Mouse (Mus musculus) bone marrow, adult 2 months (tissue): ENCODE results near the gene Lrrc8e. TPM values are rescaled to one million over a fixed set of nuclear protein-coding genes. Genes with fewer than 3 reads are reported as not detected.

ENCODE experiments used
- H3K27ac ChIP-seq: fragments of 200-500 bp; 2 replicates; pipeline ENCODE4 v1.5.1; 2012; ENCODE audit warnings: low read depth, mild to moderate bottlenecking, control low read depth, inconsistent platforms, low read length; ENCODE audit not compliant: control insufficient read depth, poor library complexity, insufficient read depth
- H3K4me1 ChIP-seq: fragments of 200-500 bp; 2 replicates; pipeline ENCODE4 v1.6.1; 2011; ENCODE audit warnings: low read length; ENCODE audit not compliant: control insufficient read depth, insufficient read depth
- H3K4me3 ChIP-seq: fragments of 200-500 bp; replicated peaks from 2 replicates; pipeline ENCODE3; 2011; ENCODE audit warnings: mild to moderate bottlenecking, low read depth, low read length, control low read depth; ENCODE audit not compliant: control insufficient read depth
- CTCF ChIP-seq: fragments of 200-500 bp; IDR thresholded peaks from 2 replicates; pipeline ENCODE4 v1.5.1; 2011; ENCODE audit warnings: low read length, control low read depth; ENCODE audit not compliant: control insufficient read depth, insufficient read depth
- POLR2A ChIP-seq: fragments of 200-500 bp; IDR thresholded peaks from 2 replicates; pipeline ENCODE4 v1.6.1; 2011; ENCODE audit warnings: low read depth, mild to moderate bottlenecking, control low read depth, low read length, borderline replicate concordance; ENCODE audit not compliant: control insufficient read depth
- WGBS: fragments of 180-500 bp; shearing (Covaris S2); methylation state at CpG from one replicate; pipeline ENCODE4 v1.1.7; 2018; 5-methylcytosine and 5-hydroxymethylcytosine counted together
- polyA plus RNA-seq: library from polyadenylated mRNA; stranded (reverse); fragments of >200 nt; gene quantifications from 2 replicates; pipeline ENCODE4 v1.2.4, GENCODE M21; 2011; ENCODE audit warnings: low replicate concordance; ENCODE audit not compliant: missing spikeins, insufficient read depth, insufficient read length

Gene Lrrc8e
- polyA plus RNA-seq, 1 experiment, result not detected

- TF ChIP-seq CTCF, result no peak
- no peak for TF ChIP-seq POLR2A
- H3K27ac ChIP-seq, result no peak overlapping the region
- WGBS, result 1% methylated on average over 33 of the region's 33 CpGs
- H3K4me1 ChIP-seq, result peaks cover 3% of the 10 kb centered on the region
- peak overlapping the region; percentile 27 for H3K4me3 ChIP-seq
Measured at GRCm38 (mm10) chr8:4214006-4214980, 12.3 kb upstream of the Lrrc8e start.

GRCm38 (mm10) chr8:4216296-4216695 lies 10.3 kb upstream of the Lrrc8e start:
- whole genome bisulfite sequencing, result 33% methylated on average over 18 of the region's 18 CpGs
- H3K4me3 ChIP-seq, result no peak overlapping the region
- peaks cover 3% of the 10 kb centered on the region for H3K4me1 ChIP-seq
- no peak overlapping the region for H3K27ac ChIP-seq
- TF ChIP-seq POLR2A (no peak), CTCF (no peak)

- WGBS, result 5% methylated on average over 44 of the region's 44 CpGs
- Histone ChIP-seq H3K4me1 (peaks cover 3% of the 10 kb centered on the region), H3K27ac (no peak within 1 kb of the TSS), H3K4me3 (no peak within 1 kb of the TSS)
- TF ChIP-seq CTCF, result no peak
- no peak for TF ChIP-seq POLR2A
Measured at GRCm38 (mm10) chr8:4216791-4217621, 9.6 kb upstream of the Lrrc8e start, which contains the start of gene Prr36. Gene Prr36, minus strand, starts transcription at chr8:4217459.

- WGBS, result 78% methylated on average over 3 of the region's 3 CpGs
- H3K4me3 ChIP-seq, result no peak overlapping the region
- no peak overlapping the region for H3K27ac ChIP-seq
- H3K4me1 ChIP-seq, result peaks cover 2% of the 10 kb centered on the region
- TF ChIP-seq POLR2A (no peak), CTCF (no peak)
Measured at GRCm38 (mm10) chr8:4219617-4220016, 7.0 kb upstream of the Lrrc8e start.

- Histone ChIP-seq H3K4me3 (no peak overlapping the region), H3K4me1 (no peaks in the 10 kb centered on the region; the same call in 1 of the 2 replicates), H3K27ac (no peak overlapping the region)
- no peak for TF ChIP-seq POLR2A
- TF ChIP-seq CTCF, result no peak
Measured at GRCm38 (mm10) chr8:4222059-4222458, 4.6 kb upstream of the Lrrc8e start.

- TF ChIP-seq CTCF (no peak), POLR2A (no peak)
- Histone ChIP-seq H3K27ac (no peak overlapping the region), H3K4me1 (no peaks in the 10 kb centered on the region), H3K4me3 (no peak overlapping the region)
- 47% methylated on average over 4 of the region's 4 CpGs for WGBS
Measured at GRCm38 (mm10) chr8:4226323-4226722, 304 bp upstream of the Lrrc8e start.

GRCm38 (mm10) chr8:4227919-4228318 lies 1.3 kb downstream of the Lrrc8e start:
- H3K4me3 ChIP-seq, result no peak overlapping the region
- 86% methylated on average over 4 of the region's 4 CpGs for WGBS
- no peak overlapping the region for H3K27ac ChIP-seq
- no peaks in the 10 kb centered on the region for H3K4me1 ChIP-seq
- TF ChIP-seq CTCF, result no peak
- TF ChIP-seq POLR2A, result no peak

- no peak overlapping the region for H3K4me3 ChIP-seq
- H3K4me1 ChIP-seq, result no peaks in the 10 kb centered on the region
- TF ChIP-seq CTCF, result no peak
- TF ChIP-seq POLR2A, result no peak
- 69% methylated on average over 5 of the region's 5 CpGs for WGBS
- H3K27ac ChIP-seq, result no peak overlapping the region
Measured at GRCm38 (mm10) chr8:4229784-4230183, 3.2 kb downstream of the Lrrc8e start.
